Mouse (Mus musculus): ENCODE results near the gene Plppr4.

DNA sequence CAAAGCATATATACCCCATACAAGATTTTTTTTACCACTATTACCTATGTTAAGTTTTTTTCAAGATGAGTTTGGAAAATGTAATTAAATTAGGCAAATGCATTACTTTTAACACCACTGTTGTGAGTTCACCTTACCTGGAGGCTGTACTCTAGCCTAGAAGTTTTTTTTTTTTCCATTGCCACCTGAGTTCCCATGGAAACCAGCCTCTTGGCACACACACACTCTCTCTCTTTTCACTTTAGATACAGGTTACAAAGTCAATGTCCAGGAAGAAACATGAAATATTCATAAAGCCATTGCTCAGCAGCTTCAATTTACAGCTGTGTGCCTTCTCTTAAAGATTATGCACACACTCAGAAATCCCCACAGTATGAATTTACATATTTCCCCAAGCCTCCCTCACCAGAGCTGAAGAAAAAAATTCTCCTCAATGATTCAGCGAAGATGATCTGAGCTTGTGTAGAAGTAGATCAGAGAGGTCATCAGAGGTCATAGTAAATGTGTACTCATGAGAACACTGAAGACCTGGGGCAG, 59.9 kb downstream of the Plppr4 start:
- TF ChIP-seq CTCF (IDR thresholded peaks at IDR 0.05; ENCODE audit: extremely low read depth, insufficient read depth, insufficient read length, insufficient replicate concordance) = no peak
- TF ChIP-seq POLR2A (IDR thresholded peaks at IDR 0.05; ENCODE audit: low read depth, low read length) = no peak

Measured in spleen, adult 2 months (tissue).